Mouse (Mus musculus) lung, postnatal 36 days (tissue): ENCODE results near the gene Jmjd1c.
A peak's percentile ranks its signal among the peaks of the same experiment; 100 is the strongest.

Experiments used
- DNase-seq: peaks from one replicate; pipeline ENCODE4 v3.0.0; 2022; ENCODE audit warnings: mixed read lengths

Gene Jmjd1c

DNA sequence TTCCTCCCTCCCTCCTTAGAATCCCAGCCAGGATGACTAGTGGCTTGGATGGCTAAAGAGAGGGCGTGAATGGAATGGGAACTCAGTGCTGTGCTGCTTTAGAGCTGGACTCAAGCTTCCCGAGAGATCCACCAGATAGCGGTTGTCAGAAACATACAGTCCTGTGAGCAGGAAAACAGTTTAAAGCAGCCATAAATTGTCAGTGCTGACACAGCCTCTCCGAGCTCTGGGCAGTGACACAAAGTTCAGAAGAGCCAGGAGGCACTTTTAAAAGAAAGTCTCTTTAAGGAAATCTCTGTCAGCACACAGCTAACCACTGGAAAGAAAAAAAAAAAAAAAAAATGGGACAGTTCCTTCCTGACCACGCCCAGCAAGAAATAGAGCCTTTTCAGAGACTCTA is 156.4 kb downstream of the Jmjd1c start:
- DNase-seq, result no peak

DNA sequence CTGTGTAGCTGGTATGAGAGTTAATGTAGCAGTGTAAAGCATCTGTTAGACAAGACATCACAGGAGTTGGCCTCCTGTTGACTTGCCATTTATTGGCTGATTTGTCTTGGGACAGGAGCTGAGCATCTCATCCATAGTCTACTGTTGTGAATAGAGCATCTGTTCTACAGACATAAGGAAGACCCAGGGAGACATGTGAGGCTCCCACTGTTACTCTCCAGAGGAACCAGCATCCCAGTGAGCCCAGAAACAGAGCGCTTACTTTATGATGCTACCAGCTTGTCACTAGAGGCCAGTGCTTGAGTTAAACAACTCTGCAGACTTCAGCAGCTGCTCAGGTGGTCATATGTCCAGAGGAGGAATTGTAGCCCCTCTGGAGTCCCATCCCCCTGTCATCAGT is 157.2 kb downstream of the Jmjd1c start:
- DNase-seq, result no peak

DNA sequence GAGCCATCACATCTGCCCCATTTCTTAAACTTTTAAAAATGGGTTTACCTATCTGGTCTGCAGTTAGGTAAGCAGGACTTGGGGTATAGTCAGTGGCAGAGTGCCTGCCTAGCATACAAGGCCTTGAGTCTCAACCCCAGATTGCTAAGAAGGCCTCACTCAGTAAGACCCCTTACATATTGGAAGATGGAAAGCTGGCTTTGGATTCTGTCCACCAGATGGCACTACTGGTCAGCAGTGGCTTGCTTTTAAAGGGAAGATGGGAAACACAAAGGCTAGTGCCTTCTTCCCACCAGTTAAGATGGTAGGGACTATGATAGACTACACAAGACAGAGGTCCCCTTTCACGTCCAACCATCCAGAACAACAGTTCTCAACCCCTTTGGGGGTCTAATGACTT is 168.9 kb downstream of the Jmjd1c start:
- DNase-seq, result peak; percentile 76

DNA sequence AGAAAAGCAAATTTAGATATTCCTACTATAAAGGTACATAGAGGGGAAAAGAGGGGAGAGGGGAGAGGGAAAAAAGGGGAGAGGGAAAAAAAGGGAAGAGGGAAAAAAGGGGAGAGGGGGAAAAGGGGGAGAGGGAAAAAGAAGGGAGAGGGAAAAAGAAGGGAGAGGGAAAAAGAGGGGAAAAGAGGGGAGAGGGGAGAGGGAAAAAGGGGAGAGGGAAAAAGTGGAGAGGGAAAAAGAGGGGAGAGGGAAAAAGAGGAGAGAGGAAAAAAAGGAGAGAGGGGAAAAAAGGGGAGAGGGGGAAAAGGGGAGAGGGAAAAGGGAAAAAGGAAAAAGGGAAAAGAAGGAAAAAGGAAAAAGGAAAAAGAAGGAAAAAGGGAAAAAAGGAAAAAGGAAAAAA is 180.0 kb downstream of the Jmjd1c start:
- no peak for DNase-seq

DNA sequence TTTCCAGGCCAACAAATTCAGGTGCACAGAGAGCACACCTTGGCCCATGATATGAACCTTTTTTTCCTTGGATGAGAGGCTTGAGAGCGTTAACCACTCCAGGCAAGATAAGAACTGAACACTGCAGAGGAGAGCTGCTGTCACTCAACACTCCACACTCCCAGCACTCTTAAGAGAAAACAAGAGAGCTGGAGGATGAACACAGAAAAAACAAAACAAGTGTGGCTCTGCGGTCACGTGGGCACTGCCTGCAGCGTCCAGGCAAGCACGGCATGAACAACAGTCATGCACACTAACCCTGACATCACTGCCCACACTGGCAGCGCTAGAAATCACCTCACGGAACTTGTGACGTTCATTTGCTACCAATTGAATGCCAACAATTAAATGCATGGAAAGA is 185.9 kb downstream of the Jmjd1c start:
- peak; percentile 14 for DNase-seq

DNA sequence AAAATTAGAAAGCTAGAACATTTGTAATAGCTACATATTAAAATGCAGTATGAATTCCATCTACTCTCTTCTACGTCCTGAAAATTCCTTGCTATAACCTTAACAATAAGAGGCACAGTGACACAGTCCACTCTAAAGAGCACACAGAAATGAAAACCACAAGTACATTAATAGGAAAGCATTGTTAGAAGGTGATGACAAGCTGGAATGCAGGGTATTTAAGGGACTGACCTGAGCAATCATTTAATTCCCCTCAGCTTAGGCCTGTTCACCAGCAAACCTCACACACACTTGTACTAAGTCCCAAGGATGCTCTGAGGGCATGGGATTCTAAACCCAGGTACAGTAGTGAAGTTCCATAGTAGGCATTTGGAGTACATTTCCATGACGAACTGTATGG is 186.6 kb downstream of the Jmjd1c start:
- DNase-seq, result no peak

DNA sequence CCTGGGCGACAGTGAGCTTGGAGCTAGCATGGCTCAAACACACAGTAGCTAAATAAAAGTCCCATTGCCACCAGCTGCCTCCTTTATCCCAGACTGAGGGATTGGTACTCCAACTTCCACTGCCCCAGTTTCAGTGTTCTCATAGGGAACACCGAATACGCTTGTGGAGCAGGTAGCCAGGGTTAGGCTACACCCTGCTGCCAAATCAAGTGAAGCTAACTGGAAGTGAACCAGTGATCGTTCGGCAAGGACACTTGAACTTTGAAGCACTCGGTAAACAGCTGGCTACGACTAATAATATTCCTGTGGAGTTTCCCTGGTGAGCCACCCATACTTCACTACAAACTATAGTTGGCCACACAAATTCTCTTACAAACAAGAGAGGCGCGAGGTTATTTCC is 187.6 kb downstream of the Jmjd1c start:
- DNase-seq, result peak; percentile 69

DNA sequence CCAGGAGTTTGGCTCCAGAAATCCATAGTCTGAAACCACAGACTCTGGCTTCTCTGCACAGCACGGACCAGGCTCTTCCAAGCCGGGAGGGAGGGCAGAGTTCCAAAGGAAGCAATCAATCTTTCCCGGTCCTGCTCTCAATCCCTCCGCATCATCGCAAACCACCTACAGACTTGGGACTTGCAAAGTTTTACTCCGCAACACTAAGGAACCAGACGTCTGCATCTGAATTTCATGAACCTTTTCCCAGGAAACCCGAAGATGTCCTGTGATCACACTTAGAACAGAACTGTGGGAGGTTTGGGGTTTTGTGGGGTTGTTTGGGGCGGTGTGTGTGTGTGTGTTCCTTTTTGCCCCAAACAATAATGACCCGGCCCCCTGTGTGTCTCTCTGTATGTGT is 188.4 kb downstream of the Jmjd1c start:
- DNase-seq, result peak; percentile 47

DNA sequence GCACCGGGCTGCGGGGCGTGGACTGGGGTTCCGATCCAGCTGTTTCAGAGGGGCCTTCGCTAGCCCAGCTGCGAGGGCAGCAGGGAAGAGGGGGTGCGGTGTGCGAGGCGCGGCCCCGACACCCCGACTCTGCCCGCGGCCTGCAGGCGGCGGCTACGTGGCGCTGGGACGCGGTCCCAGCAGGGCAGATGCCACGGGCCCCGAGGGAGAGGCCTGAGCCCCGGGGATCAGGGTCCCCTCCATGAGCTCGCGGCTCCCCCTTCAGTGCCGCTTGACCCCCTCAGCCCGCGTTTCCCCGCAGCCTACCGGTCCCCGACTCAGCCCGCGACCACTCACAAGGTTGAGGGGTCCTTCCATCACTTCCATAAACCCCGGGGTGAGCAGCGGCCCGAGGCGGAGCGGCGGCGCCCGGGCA is 188.8 kb downstream of the Jmjd1c start:
- DNase-seq, result peak; percentile 21

DNA sequence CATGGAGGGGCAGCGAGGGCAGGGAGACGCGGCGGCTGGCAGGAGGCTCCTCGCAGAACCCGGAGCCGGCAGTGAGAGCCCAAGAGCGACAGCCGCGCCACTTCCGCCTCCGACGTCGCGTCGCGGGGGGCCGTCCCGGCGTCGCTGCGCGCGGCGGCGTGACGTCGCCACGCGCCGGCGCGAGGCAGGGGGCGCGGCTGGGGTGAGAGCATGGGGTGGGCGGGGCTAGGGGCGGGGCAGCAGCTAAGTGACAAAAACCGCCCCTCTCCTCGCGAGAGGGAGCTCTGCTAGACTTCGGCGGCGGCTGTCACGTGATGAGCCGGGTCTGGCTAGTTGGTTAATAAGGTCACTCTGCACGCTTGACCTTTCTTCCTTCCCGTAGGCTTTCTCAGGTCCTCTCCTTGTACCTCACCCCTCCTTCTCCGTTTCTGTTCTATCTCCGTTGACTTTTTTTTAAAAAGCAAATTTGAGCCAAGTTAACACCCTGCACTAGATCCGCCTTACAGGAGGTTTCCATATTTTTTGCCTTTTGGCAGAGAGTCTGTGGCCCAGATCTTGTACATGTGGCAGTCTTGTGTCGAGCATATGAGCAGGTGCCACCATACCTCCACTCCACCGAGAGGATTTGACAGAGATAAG is 189.4 kb downstream of the Jmjd1c start, which contains the start of gene Nrbf2:
Nrbf2 (minus strand) TSS at position 130 of the 639 bp plus-strand sequence.
- DNase-seq, result peak; percentile 95

DNA sequence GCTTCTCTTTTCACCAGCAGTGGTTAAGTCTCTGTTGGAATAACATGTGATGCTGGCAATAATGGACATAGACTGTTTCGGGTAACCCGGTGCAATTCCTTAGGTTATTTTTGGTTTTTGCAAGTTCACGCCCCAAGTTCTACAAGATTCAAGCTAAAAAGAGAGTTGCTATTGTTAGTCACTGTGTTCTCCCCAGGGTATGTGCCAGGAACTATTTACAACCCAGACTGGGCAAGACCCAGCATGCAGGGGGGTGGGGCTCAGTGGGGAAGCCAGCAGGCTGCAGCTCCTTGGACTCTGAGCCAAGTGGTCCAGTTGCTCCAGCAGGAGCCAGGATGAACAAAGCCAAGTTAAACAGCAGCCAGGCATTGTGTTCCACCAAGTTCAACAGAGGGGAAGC is 192.0 kb downstream of the Jmjd1c start:
- DNase-seq, result peak; percentile 87

DNA sequence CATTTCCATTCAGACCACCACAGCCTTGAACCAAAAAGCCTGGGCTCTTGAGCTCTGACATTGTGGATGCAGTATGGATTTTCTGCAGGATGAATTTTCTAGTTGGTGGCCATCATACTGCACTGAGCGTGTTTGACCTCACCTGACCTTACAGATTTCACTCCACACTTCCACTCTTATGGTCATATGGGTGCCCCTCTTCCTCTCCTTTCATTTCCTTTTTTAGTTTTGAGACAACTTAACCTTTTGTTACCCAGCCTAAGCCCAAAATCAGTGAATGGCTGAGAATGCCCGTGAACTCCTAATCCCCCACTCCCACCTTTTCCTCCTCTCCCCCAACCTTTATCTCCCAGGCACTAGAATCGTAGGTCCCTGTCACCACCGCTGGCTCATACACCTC is 194.7 kb downstream of the Jmjd1c start:
- DNase-seq, result no peak

DNA sequence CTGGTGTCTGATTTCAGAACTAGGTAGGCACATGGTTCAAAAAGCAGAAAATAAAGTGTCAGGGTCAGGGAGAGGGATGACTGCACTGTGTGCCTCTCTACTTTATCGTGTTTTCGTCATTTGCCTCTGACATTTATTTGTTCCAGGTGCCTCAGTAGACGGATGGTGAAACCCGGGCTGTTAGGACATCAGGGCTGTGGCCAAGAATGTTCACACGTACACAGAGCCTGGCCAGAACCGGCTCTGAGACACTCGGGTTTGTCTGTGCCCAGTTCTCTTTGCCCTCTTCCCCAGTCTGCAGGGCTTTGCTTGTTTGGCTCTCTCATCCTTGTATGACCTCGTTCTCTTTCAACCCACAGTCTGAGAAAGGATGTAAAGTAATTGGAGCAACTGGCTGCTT is 195.2 kb downstream of the Jmjd1c start:
- no peak for DNase-seq

DNA sequence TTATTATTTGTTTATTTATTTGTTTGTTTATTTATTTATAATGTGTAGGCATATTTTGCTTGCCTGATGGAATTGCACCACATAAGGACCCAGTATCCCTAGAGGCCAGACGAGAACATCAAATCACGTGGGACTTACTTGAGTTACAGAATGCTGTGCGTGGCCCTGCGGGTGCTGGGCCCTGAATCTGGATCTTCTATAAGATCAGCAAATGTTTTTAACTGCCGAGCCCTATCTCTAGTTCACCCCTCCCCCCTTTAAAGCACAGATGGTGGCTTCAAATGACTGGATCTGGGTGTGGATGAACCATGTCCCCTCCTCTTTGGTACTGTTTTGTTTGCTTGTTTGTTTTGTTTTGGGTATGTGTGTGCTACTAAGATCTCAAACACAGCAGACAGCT is 199.4 kb downstream of the Jmjd1c start:
- no peak for DNase-seq

DNA sequence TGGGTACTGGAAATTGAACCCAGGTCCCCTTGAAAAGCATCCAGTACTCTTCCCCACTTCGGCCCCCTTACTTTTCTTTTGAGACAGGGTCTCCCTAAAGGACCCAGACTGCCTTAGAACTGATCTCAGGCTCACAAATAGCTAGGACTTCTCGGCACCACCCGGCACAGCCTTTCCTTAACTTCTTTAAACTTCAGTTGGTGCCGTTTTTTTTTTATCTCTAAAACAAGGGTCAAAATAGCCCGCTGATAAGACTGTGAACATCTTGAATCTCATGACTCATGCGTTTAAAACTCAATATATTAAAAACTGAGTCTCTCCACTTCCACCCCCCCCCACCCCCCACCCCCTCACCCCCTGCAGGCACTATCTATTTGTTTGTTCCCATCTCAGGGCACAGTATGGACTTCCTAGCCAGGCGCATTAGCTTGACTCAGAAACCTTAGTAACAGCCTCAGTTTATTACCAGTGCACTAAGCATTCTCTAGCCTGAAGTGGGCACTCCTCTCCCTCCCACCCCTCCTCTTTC is 200.1 kb downstream of the Jmjd1c start:
- no peak for DNase-seq

DNA sequence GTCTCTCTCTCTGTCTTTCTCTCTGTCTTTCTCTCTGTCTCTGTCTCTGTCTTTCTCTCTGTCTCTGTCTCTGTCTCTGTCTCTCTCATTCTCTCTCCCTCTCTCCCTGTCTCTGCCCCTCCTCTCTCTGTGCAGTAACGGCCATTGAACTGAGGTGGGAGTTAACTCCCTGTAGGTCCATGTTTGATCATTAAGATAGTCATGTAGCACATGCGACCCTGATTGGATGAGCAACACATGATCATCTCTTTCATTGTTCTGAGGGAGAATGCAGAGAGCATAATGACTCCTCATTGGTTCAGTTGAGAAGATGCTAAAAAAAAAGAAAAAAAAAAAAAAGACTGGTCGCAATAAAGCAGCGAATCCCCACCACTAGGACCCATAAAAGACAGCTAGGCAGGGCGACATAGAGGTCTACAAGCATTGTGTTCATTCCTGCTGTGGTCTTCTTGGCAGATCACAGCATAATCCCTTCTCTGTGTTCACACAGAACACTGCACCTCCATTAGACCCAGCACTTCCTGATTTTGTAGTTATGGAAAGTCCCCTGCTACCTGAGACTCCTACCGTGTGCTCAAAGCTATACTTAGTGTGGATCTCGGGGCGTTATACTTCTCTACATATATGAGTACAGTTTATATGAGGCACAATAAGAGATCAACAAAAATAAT is 200.7 kb downstream of the Jmjd1c start:
- no peak for DNase-seq

DNA sequence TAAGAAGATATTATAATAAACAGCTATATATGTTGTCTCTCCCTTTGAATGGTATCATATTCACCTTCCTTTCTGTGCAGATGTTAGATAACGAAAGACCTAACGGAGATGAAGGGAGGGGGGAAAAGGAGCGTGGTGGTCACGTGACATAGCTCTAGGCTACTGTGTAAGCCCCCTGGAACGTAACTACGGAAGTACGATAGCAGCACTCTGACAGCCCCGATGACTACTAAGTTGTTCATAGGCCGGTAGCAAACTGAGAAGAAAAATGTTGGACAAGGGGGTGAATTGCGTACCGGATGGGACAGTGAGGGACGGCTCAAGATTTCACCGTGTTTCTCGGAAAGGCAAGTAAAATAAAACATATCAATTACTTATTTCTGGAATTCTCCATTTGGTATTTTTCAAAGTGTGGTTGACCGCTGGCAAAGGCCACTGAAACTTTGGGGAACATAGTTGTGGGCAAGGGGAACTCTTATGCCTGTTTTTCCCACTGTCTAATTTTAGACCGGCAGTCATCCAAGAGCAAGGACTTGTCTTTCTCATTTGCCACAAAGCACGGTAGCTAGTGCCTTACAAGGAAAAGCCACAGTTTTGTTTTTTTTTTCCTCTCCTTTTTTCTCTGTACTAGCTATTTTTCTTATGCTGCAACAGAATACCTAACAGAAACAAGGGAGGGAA is 201.4 kb downstream of the Jmjd1c start:
- DNase-seq, result no peak

DNA sequence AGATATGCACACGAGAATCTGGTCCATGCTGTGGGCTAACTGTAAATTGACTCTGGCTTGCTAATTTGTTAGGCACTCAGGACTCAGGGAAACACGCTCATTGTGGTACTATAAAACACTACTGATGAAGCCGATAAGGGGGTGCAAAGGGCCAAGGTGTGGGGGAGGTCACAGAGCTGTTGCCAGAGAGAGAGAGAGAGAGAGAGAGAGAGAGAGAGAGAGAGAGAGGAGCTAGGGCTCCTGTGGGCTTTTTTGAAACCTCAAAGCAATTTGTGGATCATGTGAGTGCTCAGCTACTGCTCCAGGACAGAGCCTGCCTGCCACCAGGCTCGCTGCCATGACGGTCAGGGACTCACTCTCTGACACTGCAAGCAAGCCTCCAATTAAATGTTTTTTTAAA is 202.9 kb downstream of the Jmjd1c start:
- DNase-seq, result no peak

DNA sequence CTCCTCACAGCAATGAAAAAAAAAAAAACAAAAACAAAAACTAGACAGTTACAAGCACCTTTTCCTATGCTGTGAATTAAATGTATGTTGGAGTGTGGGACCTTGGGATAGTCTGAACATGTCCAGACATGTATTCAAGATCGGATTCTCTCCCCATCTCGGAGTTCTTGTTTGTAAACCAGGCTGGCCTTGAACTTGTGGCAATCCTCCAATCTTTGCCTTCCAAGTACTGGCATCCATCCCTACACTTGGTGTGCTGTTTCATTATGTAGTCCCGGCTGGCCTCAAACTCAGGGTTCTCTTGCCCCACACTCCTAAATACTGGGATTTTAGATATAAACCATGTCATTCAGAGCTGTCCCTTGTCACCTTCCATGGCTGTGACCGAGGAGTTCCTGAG is 203.4 kb downstream of the Jmjd1c start:
- DNase-seq, result no peak

DNA sequence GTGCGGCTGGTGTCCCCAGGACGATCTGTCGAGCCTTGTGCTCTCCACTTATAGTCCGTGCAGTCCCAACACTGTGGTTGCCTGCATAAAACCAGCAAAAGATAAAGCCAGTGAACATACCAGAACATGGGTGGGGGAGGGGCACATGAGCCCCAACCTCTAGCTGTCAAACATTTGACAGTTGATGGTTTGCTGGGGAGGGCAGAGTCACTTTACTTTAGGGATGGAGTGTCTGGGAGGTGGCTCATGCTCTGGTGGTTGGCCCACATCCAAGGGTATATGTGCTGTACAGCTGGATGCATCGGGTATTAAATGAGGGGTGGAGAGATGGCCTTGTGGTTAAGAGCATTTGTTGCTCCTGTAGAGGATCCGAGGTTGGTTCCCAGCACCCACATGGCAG is 205.1 kb downstream of the Jmjd1c start:
- DNase-seq, result no peak

DNA sequence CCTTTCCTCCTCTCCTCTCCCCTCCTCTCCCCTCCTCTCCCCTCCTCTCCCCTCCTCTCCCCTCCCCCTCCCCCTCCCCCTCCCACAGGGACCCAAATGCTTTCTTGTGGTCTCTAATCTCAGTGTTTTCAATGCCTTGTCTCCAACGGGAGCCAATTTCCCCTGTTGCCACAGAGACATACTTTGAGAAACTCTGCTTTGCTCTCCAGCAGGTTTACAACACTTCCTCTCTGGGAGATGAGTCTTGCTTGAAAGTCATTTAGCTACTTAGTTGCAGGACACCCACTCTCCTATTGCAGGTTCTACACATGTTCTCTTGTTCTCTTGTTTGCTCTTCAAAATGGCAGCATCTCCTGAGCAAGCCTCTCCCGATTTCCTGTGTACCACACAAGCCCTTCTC is 206.4 kb downstream of the Jmjd1c start:
- DNase-seq, result no peak
